Mouse (Mus musculus): ENCODE measurements at regions not wholly inside any gene's neighbourhood (a gene's known extent, or its start where the extent isn't known, plus 50 kb on each side); places are given as distances from the start of the nearest gene placed in this dataset.
A peak's percentile ranks its signal among the peaks of the same experiment; 100 is the strongest.
"Not testable (repeated sequence)": the region's sequence is repeated elsewhere in the genome, so short reads cannot be mapped to it uniquely, and the experiment has no call there.

DNA sequence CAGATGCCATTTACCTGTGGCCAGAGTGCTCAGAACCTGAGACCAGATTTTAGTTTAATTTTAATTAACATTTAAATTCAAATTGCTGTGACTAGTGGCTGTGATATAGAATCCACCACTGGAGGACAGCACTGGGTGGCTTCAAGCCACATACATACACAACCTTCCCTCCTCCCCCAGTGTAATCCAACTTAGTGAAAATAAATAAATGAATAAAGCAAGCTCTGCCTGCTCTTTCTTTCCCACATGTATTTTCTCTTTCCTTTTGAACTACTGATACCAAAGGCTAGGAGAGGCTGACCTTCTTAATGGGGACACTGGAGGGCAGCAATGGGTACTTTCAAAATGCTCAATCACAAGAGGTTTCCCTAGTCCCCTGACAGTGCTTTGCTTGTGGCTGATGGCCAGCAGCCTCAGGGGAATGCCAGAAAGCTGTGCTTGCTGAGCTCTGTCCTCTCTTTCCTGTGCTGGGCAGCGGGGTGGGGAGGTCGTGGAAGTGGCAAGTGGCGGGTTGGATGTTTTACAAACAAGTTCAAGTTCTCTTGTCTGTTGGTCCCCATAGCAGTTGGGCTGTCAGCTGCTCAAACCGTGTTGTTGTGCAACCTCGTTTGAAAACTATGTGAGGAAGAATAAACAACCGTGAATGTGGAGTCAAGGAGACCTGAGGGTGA, 112.4 kb downstream of the Gm31371 start:
- TF ChIP-seq CTCF (IDR thresholded peaks at IDR 0.05; ENCODE audit: low read depth, low read length), result peak; percentile 11; the same call in 1 of the 2 replicates
- not testable (repeated sequence) for TF ChIP-seq TAL1 (conservative IDR thresholded peaks at IDR 0.05; ENCODE audit: low read depth, low read length); POLR2AphosphoS5 (IDR thresholded peaks at IDR 0.05; ENCODE audit: insufficient replicate concordance, low read depth, low read length)
